Mouse (Mus musculus) CH12.LX (cell line): Measurements from ENCODE around the gene Prss42. TPM values are rescaled to one million over a fixed set of nuclear protein-coding genes. Genes with fewer than 3 reads are reported as not detected.

Experiments
- DNase-seq: peaks from one replicate; pipeline ENCODE4 v3.0.0-alpha.2; 2013; ENCODE audit errors: extremely low read depth
- H3K27ac ChIP-seq: 2 replicates; pipeline ENCODE4 v1.5.1; 2012; ENCODE audit warnings: low read depth, mild to moderate bottlenecking, control low read depth, moderate library complexity; ENCODE audit not compliant: insufficient read depth
- H3K27me3 ChIP-seq: replicated peaks from 2 replicates; pipeline ENCODE3; 2012; ENCODE audit warnings: inconsistent platforms
- H3K36me3 ChIP-seq, 2 experiments: replicated peaks in 1 of 2; 2 replicates each; pipeline versions ENCODE3 to v1.6.1; 2012; ENCODE audit warnings: inconsistent platforms in 1 of 2, low read length in 1 of 2, mild to moderate bottlenecking in 1 of 2, mixed read lengths in 1 of 2, moderate library complexity in 1 of 2; ENCODE audit not compliant: control insufficient read depth in 1 of 2, insufficient read depth in 1 of 2
- H3K4me1 ChIP-seq, 2 experiments: 2 replicates each; pipeline ENCODE4 v1.6.1; 2012; ENCODE audit warnings: inconsistent platforms in 1 of 2, moderate library complexity in 1 of 2; ENCODE audit not compliant: insufficient read depth in 2 of 2, control insufficient read depth in 1 of 2
- H3K4me2 ChIP-seq: 2 replicates; pipeline ENCODE4 v1.6.1; 2012; ENCODE audit warnings: low read depth, mild to moderate bottlenecking, control low read depth; ENCODE audit not compliant: poor library complexity, insufficient read depth, severe bottlenecking
- H3K4me3 ChIP-seq, 3 experiments: fragments of 150-350 bp in 1 of 3; sonication (generic) in 1 of 3; replicated peaks in 1 of 3; 2 replicates each; pipeline versions ENCODE3 to v1.5.1; 2011 to 2012; ENCODE audit warnings: low read depth in 2 of 3, low read length in 2 of 3, mild to moderate bottlenecking in 2 of 3, moderate library complexity in 2 of 3, control low read depth in 1 of 3, improper control_type of control experiment in 1 of 3, inconsistent platforms in 1 of 3, mixed read lengths in 1 of 3; ENCODE audit not compliant: poor library complexity in 1 of 3
- H3K79me2 ChIP-seq: replicated peaks from 2 replicates; pipeline ENCODE4 v1.6.1; 2012; ENCODE audit warnings: mild to moderate bottlenecking, moderate library complexity; ENCODE audit not compliant: control insufficient read depth, poor library complexity, insufficient read depth, severe bottlenecking; ENCODE audit errors: extremely low read depth
- H3K9ac ChIP-seq: 2 replicates; pipeline ENCODE4 v1.6.1; 2012; ENCODE audit warnings: low read depth, mild to moderate bottlenecking, control low read depth, moderate library complexity; ENCODE audit not compliant: insufficient read depth
- H3K9me3 ChIP-seq: replicated peaks from 2 replicates; pipeline ENCODE3; 2012; ENCODE audit warnings: low read length, inconsistent platforms, mixed read lengths
- BHLHE40 ChIP-seq: IDR thresholded peaks from 2 replicates; pipeline ENCODE4 v1.6.1; 2011; ENCODE audit warnings: mild to moderate bottlenecking, low read depth, low read length, improper control_type of control experiment
- CHD1 ChIP-seq: IDR thresholded peaks from 2 replicates; pipeline ENCODE4 v1.6.1; 2012; ENCODE audit warnings: low read depth, low read length, improper control_type of control experiment, inconsistent platforms
- CTCF ChIP-seq, 2 experiments: IDR thresholded peaks in 1 of 2; conservative IDR thresholded peaks in 1 of 2; 2 replicates each; pipeline ENCODE4 v1.5.1; 2011 to 2012; ENCODE audit warnings: low read depth in 2 of 2, low read length in 2 of 2, improper control_type of control experiment in 1 of 2, inconsistent platforms in 1 of 2, mild to moderate bottlenecking in 1 of 2, moderate library complexity in 1 of 2
- ETS1 ChIP-seq: conservative IDR thresholded peaks from 2 replicates; pipeline ENCODE4 v1.6.1; 2012; ENCODE audit warnings: low read depth, mild to moderate bottlenecking, inconsistent platforms, low read length, improper control_type of control experiment, moderate library complexity
- HCFC1 ChIP-seq: IDR thresholded peaks from 2 replicates; pipeline ENCODE4 v1.6.1; 2012; ENCODE audit warnings: low read depth, mild to moderate bottlenecking, inconsistent platforms, low read length, improper control_type of control experiment
- JUN ChIP-seq: IDR thresholded peaks from 2 replicates; pipeline ENCODE4 v1.6.1; 2011; ENCODE audit warnings: low read depth, mild to moderate bottlenecking, low read length, improper control_type of control experiment, moderate library complexity; ENCODE audit not compliant: insufficient read depth
- JUND ChIP-seq: conservative IDR thresholded peaks from 2 replicates; pipeline ENCODE4 v1.6.1; 2011; ENCODE audit warnings: low read depth, low read length, improper control_type of control experiment
- KAT2A ChIP-seq: IDR thresholded peaks from 2 replicates; pipeline ENCODE4 v1.6.1; 2012; ENCODE audit warnings: low read length, improper control_type of control experiment, inconsistent platforms; ENCODE audit not compliant: insufficient replicate concordance
- MAFK ChIP-seq: IDR thresholded peaks from 2 replicates; pipeline ENCODE4 v1.6.1; 2011; ENCODE audit warnings: low read length, improper control_type of control experiment; ENCODE audit not compliant: insufficient replicate concordance
- MAZ ChIP-seq: IDR thresholded peaks from 2 replicates; pipeline ENCODE4 v1.6.1; 2012; ENCODE audit warnings: low read depth, mild to moderate bottlenecking, inconsistent platforms, low read length, improper control_type of control experiment, moderate library complexity
- MEF2A ChIP-seq: IDR thresholded peaks from 2 replicates; pipeline ENCODE4 v1.6.1; 2014; ENCODE audit warnings: low read depth, mild to moderate bottlenecking, inconsistent platforms, low read length, improper control_type of control experiment, borderline replicate concordance
- MXI1 ChIP-seq: IDR thresholded peaks from 2 replicates; pipeline ENCODE4 v1.6.1; 2011; ENCODE audit warnings: mild to moderate bottlenecking, low read depth, low read length, improper control_type of control experiment
- POLR2AphosphoS2 ChIP-seq: IDR thresholded peaks from 2 replicates; pipeline ENCODE4 v1.6.1; 2011; ENCODE audit warnings: low read depth, low read length, improper control_type of control experiment
- RCOR1 ChIP-seq: conservative IDR thresholded peaks from 2 replicates; pipeline ENCODE4 v1.6.1; 2012; ENCODE audit warnings: low read depth, mild to moderate bottlenecking, inconsistent platforms, low read length, improper control_type of control experiment
- SIN3A ChIP-seq: IDR thresholded peaks from 2 replicates; pipeline ENCODE4 v1.6.1; 2012; ENCODE audit warnings: low read length, improper control_type of control experiment, inconsistent platforms
- SMC3 ChIP-seq: IDR thresholded peaks from 2 replicates; pipeline ENCODE4 v1.6.1; 2011; ENCODE audit warnings: low read depth, low read length, improper control_type of control experiment
- TBP ChIP-seq: conservative IDR thresholded peaks from 2 replicates; pipeline ENCODE4 v1.6.1; 2011; ENCODE audit warnings: low read depth, low read length, improper control_type of control experiment
- TCF12 ChIP-seq: IDR thresholded peaks from 2 replicates; pipeline ENCODE4 v1.6.1; 2014; ENCODE audit warnings: low read depth, mild to moderate bottlenecking, inconsistent platforms, low read length, improper control_type of control experiment
- UBTF ChIP-seq: IDR thresholded peaks from 2 replicates; pipeline ENCODE4 v1.6.1; 2012; ENCODE audit warnings: low read depth, mild to moderate bottlenecking, inconsistent platforms, low read length, improper control_type of control experiment, moderate library complexity
- dilution Hi-C: fragments of 300-500 bp; cut with MboI; formaldehyde crosslinking; loops from 2 replicates; pipeline ENCODE4 v1.14.3; 2020; ENCODE audit warnings: low sequenced_read_pairs; ENCODE audit not compliant: extremely low pct_unique_long_range_greater_than_20kb, extremely low pct_ligation_motif_present
- in situ Hi-C: fragments of 300-500 bp; cut with MboI; formaldehyde crosslinking; loops from 3 replicates; pipeline ENCODE4 v1.14.3; 2019; ENCODE audit warnings: low sequenced_read_pairs, low pct_ligation_motif_present, low pct_unique_long_range_greater_than_20kb, mixed read lengths
- polyA plus RNA-seq: library from polyadenylated mRNA; unstranded; fragments of >175 nt; gene quantifications from 2 replicates; pipeline ENCODE4 v1.2.1, GENCODE M21; 2012; ENCODE audit warnings: low read depth; ENCODE audit not compliant: insufficient read length
- total RNA-seq, 2 experiments: library from RNA; depleted of rRNA; stranded (reverse); fragments of 300-350 nt in 1 of 2; fragments of >200 nt in 1 of 2; gene quantifications; 2 replicates each; pipeline ENCODE4 v1.2.3; 2012 to 2014

Gene Prss42
- total and polyA plus RNA-seq, 3 experiments: 0.34 to 1.1 TPM; not detected in 1

DNA sequence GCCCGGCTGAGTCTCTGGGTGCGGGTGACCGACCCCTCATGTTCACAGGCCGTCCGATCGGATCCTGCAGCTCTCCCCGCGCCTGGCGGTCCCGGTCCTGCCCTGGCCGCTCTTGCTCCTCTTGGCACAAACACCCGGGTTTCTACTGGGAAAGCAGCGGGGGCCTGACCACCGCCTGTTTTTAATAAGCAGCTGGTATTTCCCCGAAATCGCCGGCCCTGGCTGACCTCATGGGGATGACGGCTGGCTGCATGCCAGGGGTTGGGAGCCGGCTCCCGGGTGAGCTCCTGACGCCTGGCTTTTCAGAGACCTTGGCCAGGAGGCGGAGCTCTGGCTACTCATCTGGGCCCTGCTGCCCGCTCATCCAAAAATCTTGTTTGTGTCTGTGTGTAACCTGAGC lies 16.2 kb upstream of the Prss42 start:
- Histone ChIP-seq H3K36me3 (no peaks in the 10 kb centered on the region), H3K4me2 (peak overlapping the region; percentile 62; the same call in 1 of the 2 replicates), H3K9ac (peak overlapping the region; percentile 21; the same call in 1 of the 2 replicates), H3K27me3 (peaks cover 33% of the 10 kb centered on the region), H3K27ac (no peak overlapping the region), H3K4me3 (no peak overlapping the region), H3K9me3 (peaks cover 4% of the 10 kb centered on the region), H3K79me2 (no peaks in the 10 kb centered on the region), H3K4me1 (peaks cover 3 to 25% of the 10 kb centered on the region in 2 experiments; a peak in 3 of 4 replicates)
- TF ChIP-seq HCFC1 (no peak), JUN (no peak), SMC3 (no peak), KAT2A (no peak), CHD1 (no peak)
- dilution Hi-C loops: no loop called here
- no peak for DNase-seq
- in situ Hi-C loops: no loop called here

DNA sequence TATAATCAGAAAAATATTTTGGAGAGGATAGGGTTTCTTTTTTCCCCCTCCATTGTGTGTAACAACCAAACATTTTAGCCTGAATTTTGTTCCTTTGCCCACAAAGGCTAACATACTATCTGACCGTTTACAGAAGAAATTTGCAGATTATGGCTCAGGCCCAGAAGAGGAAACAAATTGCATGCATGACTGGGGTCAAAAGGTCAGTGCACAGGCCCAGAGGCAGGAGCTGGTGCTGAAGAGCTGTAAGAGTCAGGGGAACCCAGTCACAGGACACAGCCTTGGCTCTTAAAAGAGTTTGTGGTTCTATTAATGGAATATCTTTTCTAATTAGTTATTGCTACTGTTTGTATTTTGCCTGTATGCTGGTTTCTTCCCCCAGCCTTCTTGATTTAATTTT lies 14.4 kb upstream of the Prss42 start:
- H3K9me3 ChIP-seq: peaks cover 9% of the 10 kb centered on the region
- in situ Hi-C loops: no loop called here
- dilution Hi-C loops: no loop called here

DNA sequence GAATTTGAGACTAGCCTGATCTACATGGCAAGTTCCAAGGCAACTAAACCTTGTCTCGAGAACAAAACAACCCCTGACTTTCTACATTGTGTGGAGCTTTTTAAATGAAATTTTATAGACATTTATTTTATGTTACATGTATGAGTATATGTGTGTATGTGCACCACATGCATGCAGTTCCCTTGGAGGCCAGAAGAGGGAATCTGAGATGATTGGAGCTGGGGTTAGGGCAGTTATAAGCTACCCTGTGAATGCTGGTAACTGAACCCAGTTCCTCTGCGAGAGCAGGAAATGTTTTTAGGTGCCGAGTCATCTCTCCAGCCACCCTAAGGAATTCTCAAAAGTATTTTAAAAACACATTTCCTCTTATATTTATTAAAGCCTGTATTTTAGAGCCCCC lies 9.8 kb upstream of the Prss42 start:
- H3K27ac ChIP-seq: no peak overlapping the region
- 0 out of 4 replicates have a peak, but pooled peaks of 1 of the 2 experiments have one; percentile 1 for TF ChIP-seq CTCF (conservative IDR thresholded peaks at IDR 0.05 in 1 of 2, IDR thresholded peaks at IDR 0.05 in 1 of 2; ENCODE audit: low read depth in 2 of 2, low read length in 2 of 2)
- TF ChIP-seq UBTF: no peak
- peaks cover 12% of the 10 kb centered on the region for H3K9me3 ChIP-seq
- H3K79me2 ChIP-seq: no peaks in the 10 kb centered on the region
- no peak for DNase-seq
- no peak overlapping the region for H3K4me3 ChIP-seq
- H3K9ac ChIP-seq: no peak overlapping the region
- no peak overlapping the region for H3K4me2 ChIP-seq
- H3K36me3 ChIP-seq: no peaks in the 10 kb centered on the region
- in situ Hi-C loops (no loop called here), dilution Hi-C loops (no loop called here)
- no peaks in the 10 kb centered on the region for H3K27me3 ChIP-seq
- peaks cover 0 to 3% of the 10 kb centered on the region in 2 experiments; a peak in 2 of 4 replicates for H3K4me1 ChIP-seq

More for the DNA sequence above, 14.4 kb upstream of the Prss42 start:
- no peaks in the 10 kb centered on the region for H3K36me3 ChIP-seq
- no peak overlapping the region for H3K4me3 ChIP-seq
- DNase-seq: no peak
- peaks cover 15% of the 10 kb centered on the region for H3K27me3 ChIP-seq
- H3K27ac ChIP-seq: no peak overlapping the region
- no peak overlapping the region for H3K4me2 ChIP-seq
- H3K79me2 ChIP-seq: no peaks in the 10 kb centered on the region
- H3K9ac ChIP-seq: no peak overlapping the region
- peaks cover 3 to 25% of the 10 kb centered on the region in 2 experiments; a peak in 3 of 4 replicates for H3K4me1 ChIP-seq
- TF ChIP-seq BHLHE40: no peak
- no peak for TF ChIP-seq UBTF
- no peak for TF ChIP-seq POLR2AphosphoS2
- no peak for TF ChIP-seq JUND
- TF ChIP-seq TCF12: no peak
- TF ChIP-seq MAFK: no peak
- TF ChIP-seq SMC3: no peak
- no peak for TF ChIP-seq SIN3A
- no peak for TF ChIP-seq MAZ
- no peak for TF ChIP-seq HCFC1
- TF ChIP-seq MXI1: no peak
- no peak for TF ChIP-seq RCOR1
- TF ChIP-seq MEF2A: no peak
- TF ChIP-seq TBP: no peak
- TF ChIP-seq ETS1: no peak
